Mouse (Mus musculus): ENCODE data around the gene Slco3a1. TPM values are rescaled to one million over a fixed set of nuclear protein-coding genes. Genes with fewer than 3 reads are reported as not detected.
A peak's percentile ranks its signal among the peaks of the same experiment; 100 is the strongest.

The Slco3a1 gene
- polyA plus RNA-seq, 1 experiment from 2014 or later = 14.9 TPM

DNA sequence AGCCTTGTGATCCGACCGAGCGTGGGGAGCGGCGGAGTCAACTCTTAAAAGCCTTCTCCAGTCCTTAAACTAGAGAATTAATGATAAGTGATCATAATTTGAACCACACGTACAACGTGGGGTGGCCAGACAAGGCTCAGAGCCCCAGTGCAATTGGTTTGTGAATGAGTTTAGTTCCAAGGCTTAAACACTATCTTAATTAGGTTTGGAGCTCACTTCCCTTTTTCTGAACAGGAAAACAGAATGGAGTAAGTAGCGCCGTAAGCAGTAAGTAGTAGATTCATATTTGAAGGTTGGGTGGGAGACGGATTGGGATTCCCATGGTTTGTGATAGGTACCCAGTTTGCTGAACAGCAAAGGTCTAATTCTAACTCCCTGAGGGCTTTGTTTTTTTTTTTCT, 176.7 kb downstream of the Slco3a1 start:
- no peak for ATAC-seq (replicated peaks; ENCODE audit: insufficient number of reproducible peaks, insufficient read depth, low FRiP score, low read depth)

DNA sequence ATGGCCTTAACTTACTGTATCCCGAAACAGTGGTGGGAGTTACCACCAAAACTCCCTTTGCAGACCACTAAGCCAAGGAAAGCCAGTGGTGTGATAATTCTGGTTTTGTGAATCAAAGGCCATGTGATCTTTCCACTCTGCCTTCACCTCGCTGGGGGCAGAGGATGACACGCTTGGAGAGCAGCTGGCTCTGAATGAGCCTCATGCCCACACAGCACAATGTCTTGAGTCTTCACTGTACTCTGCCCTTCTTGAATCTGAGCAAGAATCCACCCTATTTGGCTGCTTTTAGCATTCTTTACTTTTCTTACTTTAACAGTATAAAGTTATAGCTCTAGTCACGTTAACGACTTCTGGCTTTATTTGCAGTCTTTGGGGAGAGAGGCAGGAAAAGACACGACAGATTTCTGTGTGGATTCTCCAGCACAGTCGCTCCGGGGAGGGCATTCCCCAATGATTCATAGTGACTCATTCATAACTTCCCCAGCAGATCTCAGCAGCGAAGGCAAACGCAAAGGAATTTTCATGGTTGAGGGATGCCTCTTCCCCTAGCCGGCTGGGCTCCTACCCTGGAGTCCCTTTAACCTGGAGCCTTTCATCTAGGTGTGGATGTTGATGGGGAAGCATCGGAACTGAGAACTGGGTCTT, 178.1 kb downstream of the Slco3a1 start:
- no peaks in the 10 kb centered on the region for H3K36me3 ChIP-seq
- H3K4me3 ChIP-seq = no peak overlapping the region
- H3K9me3 ChIP-seq (replicated peaks) = no peaks in the 10 kb centered on the region
- no peak overlapping the region for H3K4me2 ChIP-seq
- ATAC-seq (replicated peaks; ENCODE audit: insufficient number of reproducible peaks, insufficient read depth, low FRiP score, low read depth) = no peak
- no peaks in the 10 kb centered on the region for H3K27me3 ChIP-seq
- H3K27ac ChIP-seq = no peak overlapping the region
- WGBS = 46% methylated on average over 12 of the region's 12 CpGs
- no peak overlapping the region for H3K9ac ChIP-seq
- H3K4me1 ChIP-seq (replicated peaks) = peaks cover 21% of the 10 kb centered on the region

More for the DNA sequence above, 176.7 kb downstream of the Slco3a1 start:
- Histone ChIP-seq H3K9me3 (replicated peaks) (no peaks in the 10 kb centered on the region), H3K27me3 (no peaks in the 10 kb centered on the region), H3K36me3 (no peaks in the 10 kb centered on the region), H3K27ac (no peak overlapping the region), H3K4me2 (no peak overlapping the region), H3K9ac (no peak overlapping the region), H3K4me3 (no peak overlapping the region), H3K4me1 (replicated peaks) (peaks cover 24% of the 10 kb centered on the region)
- WGBS = 76% methylated on average over 10 of the region's 10 CpGs

DNA sequence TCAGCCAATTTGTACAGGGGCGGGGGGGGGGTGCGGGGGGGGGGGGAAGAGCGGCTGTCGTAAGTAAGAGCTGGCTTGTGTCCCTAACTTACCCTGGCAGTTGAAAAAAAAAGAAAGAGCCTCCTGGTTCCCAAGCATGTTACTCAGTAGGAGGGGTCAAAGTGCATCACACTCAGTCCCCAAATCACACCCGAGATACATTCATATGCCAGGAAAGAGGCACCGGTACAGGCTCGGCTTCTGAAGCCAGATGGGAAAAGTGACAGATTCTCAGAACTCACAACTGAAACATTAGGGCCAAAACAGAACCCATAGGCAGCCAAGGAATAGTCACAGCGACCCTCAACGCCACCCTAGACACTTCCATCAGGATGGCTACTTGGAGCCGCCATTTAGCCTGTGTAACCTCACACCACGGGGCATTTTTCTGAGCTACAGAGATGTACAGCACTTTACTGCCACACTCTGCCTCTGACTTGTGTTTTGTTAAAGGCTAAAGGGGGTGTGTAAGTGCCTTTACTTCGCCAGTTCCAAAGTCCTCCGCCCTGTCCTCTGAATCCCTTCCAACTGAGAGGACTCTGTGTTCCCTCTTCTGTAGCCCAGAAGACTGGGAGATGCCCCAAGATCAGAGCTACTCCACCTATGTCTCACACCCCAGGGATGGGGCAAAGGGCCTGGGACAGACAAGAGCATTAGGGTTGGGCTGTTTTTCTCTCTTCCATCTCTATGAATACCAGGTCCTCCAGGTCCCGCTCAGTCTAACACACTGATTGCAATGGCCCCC, 179.2 kb downstream of the Slco3a1 start:
- H3K4me3 ChIP-seq = no peak overlapping the region
- no peaks in the 10 kb centered on the region for H3K9me3 ChIP-seq (replicated peaks)
- H3K27ac ChIP-seq = no peak overlapping the region
- no peaks in the 10 kb centered on the region for H3K36me3 ChIP-seq
- whole genome bisulfite sequencing = 75% methylated on average over 14 of the region's 14 CpGs
- no peak overlapping the region for H3K9ac ChIP-seq
- no peaks in the 10 kb centered on the region for H3K27me3 ChIP-seq
- no peak for ATAC-seq (replicated peaks; ENCODE audit: insufficient number of reproducible peaks, insufficient read depth, low FRiP score, low read depth)
- peaks cover 14% of the 10 kb centered on the region for H3K4me1 ChIP-seq (replicated peaks)
- H3K4me2 ChIP-seq = no peak overlapping the region

DNA sequence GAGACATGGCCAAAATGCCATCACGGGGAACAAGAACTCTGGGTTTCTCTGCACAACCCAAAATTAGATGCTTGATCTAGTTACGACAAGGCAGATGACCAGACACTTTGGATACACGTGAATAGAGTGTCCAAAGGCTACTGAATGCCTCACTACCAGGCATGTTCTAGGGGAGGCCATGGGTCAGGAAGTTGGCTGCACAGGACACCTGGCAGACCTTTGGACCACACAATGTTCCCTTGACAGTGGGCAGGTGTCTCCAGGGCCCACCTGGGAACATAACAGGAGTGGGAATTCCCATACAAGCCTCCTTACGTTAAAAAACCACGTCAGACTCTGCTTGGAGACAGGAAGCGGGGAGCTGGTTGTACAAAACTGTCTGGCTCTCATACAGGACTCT, 181.5 kb downstream of the Slco3a1 start:
- WGBS = 79% methylated on average over 6 of the region's 6 CpGs
- H3K4me2 ChIP-seq = no peak overlapping the region
- no peak for ATAC-seq (replicated peaks; ENCODE audit: insufficient number of reproducible peaks, insufficient read depth, low FRiP score, low read depth)
- H3K27ac ChIP-seq = no peak overlapping the region
- no peak overlapping the region for H3K4me3 ChIP-seq
- peaks cover 16% of the 10 kb centered on the region for H3K4me1 ChIP-seq (replicated peaks)
- H3K27me3 ChIP-seq = no peaks in the 10 kb centered on the region
- no peak overlapping the region for H3K9ac ChIP-seq
- no peaks in the 10 kb centered on the region for H3K36me3 ChIP-seq
- H3K9me3 ChIP-seq (replicated peaks) = no peaks in the 10 kb centered on the region

DNA sequence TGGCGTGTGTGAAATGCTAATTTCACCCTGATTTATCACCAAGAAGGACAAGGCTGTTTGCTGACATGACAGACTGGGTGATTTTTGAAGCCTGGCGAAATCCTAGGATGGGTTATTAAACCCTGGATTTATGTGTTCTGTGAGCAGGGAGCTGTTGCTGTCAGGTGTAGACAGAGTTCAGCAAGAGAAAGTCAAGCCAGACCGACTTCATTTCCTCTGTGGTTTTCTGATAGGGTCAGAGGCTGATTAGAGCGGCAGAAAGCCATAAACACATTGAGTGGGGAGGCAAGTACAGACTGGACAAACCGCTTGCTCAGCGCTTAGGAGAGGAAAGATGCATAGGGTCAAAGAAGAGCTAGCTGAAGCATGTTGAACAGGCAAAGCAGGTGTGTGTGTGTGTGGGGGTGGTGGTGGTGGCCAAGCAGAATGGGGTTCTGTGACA, 182.4 kb downstream of the Slco3a1 start:
- H3K9ac ChIP-seq = no peak overlapping the region
- ATAC-seq (replicated peaks; ENCODE audit: insufficient number of reproducible peaks, insufficient read depth, low FRiP score, low read depth) = no peak; the same call in 1 of the 2 replicates
- H3K9me3 ChIP-seq (replicated peaks) = no peaks in the 10 kb centered on the region
- 45% methylated on average over 6 of the region's 6 CpGs for WGBS
- H3K27ac ChIP-seq = no peak overlapping the region
- no peaks in the 10 kb centered on the region for H3K27me3 ChIP-seq
- no peaks in the 10 kb centered on the region for H3K36me3 ChIP-seq
- no peak overlapping the region for H3K4me3 ChIP-seq
- H3K4me1 ChIP-seq (replicated peaks) = peaks cover 16% of the 10 kb centered on the region
- H3K4me2 ChIP-seq = no peak overlapping the region

DNA sequence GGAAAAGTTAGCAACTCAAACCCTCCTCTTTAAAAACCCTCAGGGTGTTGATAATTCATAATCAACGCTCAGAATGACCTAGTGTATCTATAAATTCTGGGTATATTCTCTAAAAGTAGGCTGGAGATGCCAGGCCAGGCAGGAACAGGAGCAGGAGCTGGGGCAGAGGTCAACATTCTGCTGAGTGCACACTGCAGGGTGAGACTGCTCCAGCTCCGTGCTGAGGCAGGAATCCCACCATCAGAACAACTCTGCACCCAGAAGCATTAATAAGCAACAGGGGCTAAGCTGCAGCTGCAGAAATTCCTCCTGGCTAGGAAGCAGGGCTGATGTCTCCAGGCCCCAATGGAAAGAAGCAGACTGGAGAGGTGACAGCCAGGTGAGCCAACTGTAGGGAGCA, 182.9 kb downstream of the Slco3a1 start:
- 18% methylated on average over 2 of the region's 2 CpGs for WGBS
- H3K9ac ChIP-seq = no peak overlapping the region
- H3K9me3 ChIP-seq (replicated peaks) = no peaks in the 10 kb centered on the region
- peaks cover 16% of the 10 kb centered on the region for H3K4me1 ChIP-seq (replicated peaks)
- no peak for ATAC-seq (replicated peaks; ENCODE audit: insufficient number of reproducible peaks, insufficient read depth, low FRiP score, low read depth)
- no peak overlapping the region for H3K27ac ChIP-seq
- no peak overlapping the region for H3K4me2 ChIP-seq
- H3K27me3 ChIP-seq = no peaks in the 10 kb centered on the region
- H3K4me3 ChIP-seq = no peak overlapping the region
- H3K36me3 ChIP-seq = no peaks in the 10 kb centered on the region

DNA sequence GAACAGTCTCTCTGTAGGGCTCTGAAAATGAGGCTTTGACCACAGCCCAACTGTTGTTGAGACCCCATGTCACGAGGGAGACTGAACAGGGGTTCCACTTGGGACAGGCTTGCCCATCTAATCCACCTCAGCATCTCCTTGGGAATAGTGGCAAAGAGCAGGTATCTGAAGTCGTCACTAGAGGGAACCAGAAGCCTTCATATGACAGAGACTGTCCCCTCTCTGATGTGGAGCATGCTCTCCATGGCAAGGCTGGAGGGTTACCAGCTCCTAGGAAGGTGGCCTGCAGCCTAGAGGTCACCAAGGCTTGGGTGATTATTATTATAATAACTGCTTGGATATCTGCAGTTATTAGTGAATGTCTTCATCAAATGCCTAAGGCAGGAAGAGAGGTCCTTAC, 183.4 kb downstream of the Slco3a1 start:
- WGBS = 24% methylated on average over 2 of the region's 2 CpGs
- H3K4me2 ChIP-seq = no peak overlapping the region
- H3K9ac ChIP-seq = no peak overlapping the region
- no peak overlapping the region for H3K27ac ChIP-seq
- H3K27me3 ChIP-seq = no peaks in the 10 kb centered on the region
- no peak overlapping the region for H3K4me3 ChIP-seq
- H3K36me3 ChIP-seq = no peaks in the 10 kb centered on the region
- peaks cover 13% of the 10 kb centered on the region for H3K4me1 ChIP-seq (replicated peaks)
- H3K9me3 ChIP-seq (replicated peaks) = no peaks in the 10 kb centered on the region
- peak; percentile 32; the same call in 1 of the 2 replicates for ATAC-seq (replicated peaks; ENCODE audit: insufficient number of reproducible peaks, insufficient read depth, low FRiP score, low read depth)

DNA sequence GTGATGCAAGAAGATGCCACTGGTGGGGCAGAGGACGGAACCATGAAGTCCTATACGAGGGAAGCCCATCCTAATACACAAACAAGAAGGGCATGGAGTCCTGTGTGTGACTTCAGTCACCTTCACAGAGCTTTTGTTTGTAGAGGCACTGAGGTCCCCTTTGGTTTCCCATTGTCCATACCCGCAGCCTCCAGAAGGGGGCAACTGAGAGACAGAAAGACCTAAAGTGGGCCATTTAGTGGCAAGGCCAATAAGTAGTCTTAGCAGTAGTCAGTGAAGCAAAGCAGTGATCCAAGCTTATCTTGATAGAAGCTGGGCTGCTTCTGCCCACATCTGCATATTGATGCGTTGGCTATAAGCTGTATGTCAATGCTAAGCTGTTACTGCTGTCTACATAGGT, 184.9 kb downstream of the Slco3a1 start:
- H3K4me2 ChIP-seq = no peak overlapping the region
- H3K9me3 ChIP-seq (replicated peaks) = no peaks in the 10 kb centered on the region
- no peak overlapping the region for H3K4me3 ChIP-seq
- peaks cover 13% of the 10 kb centered on the region for H3K4me1 ChIP-seq (replicated peaks)
- no peak overlapping the region for H3K27ac ChIP-seq
- no peaks in the 10 kb centered on the region for H3K27me3 ChIP-seq
- no peaks in the 10 kb centered on the region for H3K36me3 ChIP-seq
- ATAC-seq (replicated peaks; ENCODE audit: insufficient number of reproducible peaks, insufficient read depth, low FRiP score, low read depth) = no peak
- WGBS = 69% methylated on average over 4 of the region's 4 CpGs
- H3K9ac ChIP-seq = no peak overlapping the region

DNA sequence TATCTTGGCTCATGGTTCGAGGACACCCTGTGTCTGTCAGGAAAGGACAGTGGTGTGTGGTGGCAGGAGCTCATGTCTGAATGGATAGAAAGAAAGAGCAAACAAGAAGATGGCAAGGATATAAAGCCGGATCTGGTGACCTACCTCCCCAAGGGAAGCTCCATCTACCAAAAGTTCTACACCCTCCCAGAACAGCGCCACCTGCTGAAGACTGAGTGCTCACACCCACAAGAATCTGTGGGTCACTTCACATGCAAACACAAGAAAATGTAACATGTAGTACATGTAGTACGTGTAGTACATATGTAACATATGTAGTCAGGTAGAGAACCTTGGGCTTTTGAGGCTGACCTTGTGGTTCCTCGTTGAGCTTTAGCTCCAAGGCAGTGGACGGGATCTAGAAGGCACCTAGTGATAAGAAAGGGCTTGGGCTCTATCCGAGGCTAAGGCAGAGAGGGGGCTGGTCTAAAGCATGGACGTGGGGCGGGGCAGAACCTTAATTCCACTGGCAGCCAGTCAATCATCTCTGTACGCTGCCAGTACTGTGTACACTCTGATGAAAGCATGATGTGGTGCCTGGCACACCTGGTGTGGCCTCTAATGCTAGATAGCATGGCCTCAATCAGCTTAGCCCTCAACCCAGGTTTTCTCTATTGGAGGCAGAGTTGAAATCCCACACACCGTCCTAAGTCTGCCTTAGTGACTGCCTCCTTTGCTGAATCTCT, 186.2 kb downstream of the Slco3a1 start:
- H3K27me3 ChIP-seq = no peaks in the 10 kb centered on the region
- H3K4me1 ChIP-seq (replicated peaks) = peaks cover 13% of the 10 kb centered on the region
- no peak overlapping the region for H3K4me2 ChIP-seq
- H3K9me3 ChIP-seq (replicated peaks) = no peaks in the 10 kb centered on the region
- H3K9ac ChIP-seq = no peak overlapping the region
- no peaks in the 10 kb centered on the region for H3K36me3 ChIP-seq
- ATAC-seq (replicated peaks; ENCODE audit: insufficient number of reproducible peaks, insufficient read depth, low FRiP score, low read depth) = no peak
- no peak overlapping the region for H3K27ac ChIP-seq
- 74% methylated on average over 11 of the region's 11 CpGs for WGBS
- no peak overlapping the region for H3K4me3 ChIP-seq

DNA sequence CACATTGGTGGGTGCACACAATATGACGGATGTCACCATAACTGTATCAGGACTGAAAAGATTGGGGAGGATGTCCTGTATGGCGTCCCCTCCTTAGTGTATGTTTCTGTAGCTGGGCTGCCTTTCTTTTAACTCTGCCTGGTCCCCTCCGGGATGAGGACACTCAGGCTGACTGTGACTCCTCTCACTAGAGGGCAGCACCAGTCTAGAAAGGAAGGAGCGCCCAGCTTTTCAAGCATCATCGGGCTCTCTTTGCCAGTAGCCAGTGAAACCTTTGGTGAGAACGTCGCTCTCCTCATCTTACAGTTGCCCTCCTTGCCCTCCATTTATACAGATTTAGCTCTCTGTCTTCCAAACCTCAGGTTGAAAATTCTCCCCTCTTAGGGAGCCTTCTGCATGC, 187.2 kb downstream of the Slco3a1 start:
- no peak overlapping the region for H3K4me3 ChIP-seq
- H3K27ac ChIP-seq = no peak overlapping the region
- 32% methylated on average over 7 of the region's 7 CpGs for WGBS
- H3K9ac ChIP-seq = no peak overlapping the region
- H3K9me3 ChIP-seq (replicated peaks) = no peaks in the 10 kb centered on the region
- H3K36me3 ChIP-seq = no peaks in the 10 kb centered on the region
- ATAC-seq (replicated peaks; ENCODE audit: insufficient number of reproducible peaks, insufficient read depth, low FRiP score, low read depth) = no peak
- H3K27me3 ChIP-seq = no peaks in the 10 kb centered on the region
- peaks cover 10% of the 10 kb centered on the region for H3K4me1 ChIP-seq (replicated peaks)
- H3K4me2 ChIP-seq = no peak overlapping the region

DNA sequence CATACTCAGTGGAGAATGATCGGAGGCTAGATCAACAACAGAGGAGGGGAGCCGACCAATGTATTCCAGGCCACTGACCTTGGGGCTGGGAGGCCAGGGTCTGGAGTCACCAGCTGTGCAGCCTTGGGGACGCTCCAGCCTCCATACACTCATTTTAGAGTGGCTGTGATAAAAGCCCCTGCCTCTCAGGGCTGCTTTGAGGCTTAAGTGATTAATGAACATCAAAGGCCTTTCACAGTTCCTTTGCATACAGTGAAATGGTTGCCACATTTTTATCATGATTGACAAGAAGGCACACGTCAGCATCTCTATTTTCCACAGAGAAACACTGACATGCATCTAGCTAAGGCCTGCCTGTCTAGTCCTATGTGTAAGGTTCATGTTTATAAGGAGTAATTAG, 189.0 kb downstream of the Slco3a1 start:
- Histone ChIP-seq H3K27me3 (no peaks in the 10 kb centered on the region), H3K36me3 (no peaks in the 10 kb centered on the region), H3K27ac (no peak overlapping the region), H3K4me3 (no peak overlapping the region), H3K9me3 (replicated peaks) (no peaks in the 10 kb centered on the region), H3K4me1 (replicated peaks) (0 out of 2 replicates have a peak, but pooled peaks cover 2% of the 10 kb centered on the region), H3K9ac (no peak overlapping the region), H3K4me2 (no peak overlapping the region)
- 37% methylated on average over 4 of the region's 4 CpGs for WGBS
- no peak for ATAC-seq (replicated peaks; ENCODE audit: insufficient number of reproducible peaks, insufficient read depth, low FRiP score, low read depth)
